Mouse (Mus musculus): ENCODE data around the gene Slc41a3.

DNA sequence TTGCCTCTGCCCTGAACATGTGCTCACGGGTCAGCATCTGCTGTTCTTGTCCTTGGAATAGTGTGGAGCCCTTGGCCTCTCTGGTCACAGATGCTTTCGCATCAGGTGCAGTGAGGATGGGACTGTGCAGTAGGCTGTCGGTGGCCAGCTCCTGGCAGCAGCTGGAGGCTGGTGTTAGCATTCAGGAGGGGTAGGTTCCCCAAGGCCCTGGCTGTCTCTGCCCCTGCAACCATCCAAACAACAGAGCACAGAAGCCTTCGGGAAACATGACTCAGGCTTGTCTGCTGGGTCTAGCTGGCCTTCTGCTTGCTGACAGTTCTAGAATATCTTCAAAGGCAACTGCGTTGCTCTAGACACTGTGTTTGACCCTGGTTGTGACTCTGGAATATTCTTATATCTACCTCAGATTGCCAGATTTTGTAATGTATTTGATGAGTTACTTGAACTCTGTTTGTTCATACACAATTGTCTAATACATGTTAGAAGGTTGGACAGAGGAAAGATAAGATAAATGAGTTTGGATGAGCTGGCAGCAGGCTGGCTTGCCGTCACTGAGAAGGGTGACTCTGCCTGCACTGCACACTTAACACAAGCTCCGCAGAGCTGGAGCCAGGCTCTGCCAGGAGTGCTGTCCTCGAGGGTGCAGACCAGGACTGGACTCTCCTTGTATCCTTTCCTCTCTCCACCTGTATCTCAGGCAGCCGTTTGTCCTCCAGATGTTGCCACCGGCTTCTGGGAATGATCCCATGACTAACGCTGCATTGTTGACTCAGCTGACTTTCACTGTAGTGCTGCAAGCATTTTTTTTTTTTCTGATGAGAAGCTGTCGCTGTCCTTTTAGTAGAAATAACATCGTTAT, 38.9 kb upstream of the Slc41a3 start:
- TF ChIP-seq CTCF (IDR thresholded peaks at IDR 0.05; ENCODE audit: extremely low read depth, insufficient read depth, low read length) (no peak), POLR2A (IDR thresholded peaks at IDR 0.05; ENCODE audit: extremely low read depth, insufficient read depth, low read length) (no peak)

Measured in cortical plate, adult 2 months (tissue).